ENCODE assay signal across 9 mouse cellular contexts in the genomic region with DNA sequence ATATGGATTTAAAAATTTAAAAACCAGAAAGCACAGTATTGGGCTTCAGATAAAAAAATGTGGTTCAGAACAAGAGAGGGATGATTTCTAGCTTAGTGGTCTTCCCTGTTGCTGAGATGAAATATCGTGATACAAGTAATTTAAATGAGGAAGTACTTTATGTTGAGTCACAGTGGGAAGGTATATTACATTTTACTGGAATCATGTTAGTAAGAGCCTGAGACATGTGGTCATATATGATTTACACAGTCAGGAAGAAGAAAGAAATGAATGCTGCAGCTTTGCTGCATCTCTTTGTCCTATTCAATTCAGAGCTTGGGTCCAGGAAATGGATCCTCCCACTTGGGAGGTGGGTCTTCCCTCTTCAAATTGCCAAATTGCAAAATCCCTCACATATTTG. TPM values are rescaled to one million over a fixed set of nuclear protein-coding genes. Genes with fewer than 3 reads are reported as not detected.
"Had no signal": no experiment of that assay in that cellular context is flagged by ENCODE, and none has a peak within 500 bp of the region (broad histone marks: within the 10 kb centered on the region; RNA-seq: fewer than 3 reads in every experiment).

No protein-coding gene starts in this region.

RNA-seq across cellular contexts. Expression of a gene that starts 11.8 kb away (rescaled TPM):
- total RNA-seq: left cerebral cortex, adult 2 months; left cerebral cortex, adult 8-10 months; left cerebral cortex, postnatal 10 days; left cerebral cortex, postnatal 14 days; left cerebral cortex, postnatal 25 days; left cerebral cortex, postnatal 36 days; left cerebral cortex, postnatal 4 days; megakaryocyte-erythroid progenitor cell, adult 5-6 weeks; midbrain, postnatal 0 days had no signal
